17 mouse cellular contexts compared by ENCODE assay signal in the genomic region with DNA sequence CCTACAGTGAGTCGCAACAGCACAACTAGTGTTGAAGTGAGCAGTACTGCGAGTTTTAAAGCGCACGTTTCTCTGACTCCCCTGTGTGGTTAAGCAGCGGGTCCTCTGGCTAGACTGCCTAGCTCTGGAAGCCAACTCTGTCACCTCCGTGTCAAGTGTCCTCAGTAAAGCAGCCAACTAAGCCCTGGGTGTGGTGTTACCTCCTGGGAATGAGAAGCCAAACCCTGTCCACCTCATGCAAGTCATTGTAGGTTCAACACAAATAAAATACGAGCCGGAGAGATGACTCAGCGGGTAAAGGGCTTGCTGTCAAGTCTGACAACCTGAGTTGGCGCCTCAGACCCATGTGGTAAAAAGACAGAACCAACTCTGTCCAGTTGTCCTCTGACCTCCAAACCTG. TPM values are rescaled to one million over a fixed set of nuclear protein-coding genes. Genes with fewer than 3 reads are reported as not detected.
DNase-seq lines count a peak whose midpoint lies in the region; TF ChIP-seq lines count a peak whose summit lies in the region.
"Had no signal": no experiment of that assay in that cellular context is flagged by ENCODE, and none has a peak within 500 bp of the region (broad histone marks: within the 10 kb centered on the region; RNA-seq: fewer than 3 reads in every experiment).

No protein-coding gene starts in this region.

- TF ChIP-seq CTCF in gastrocnemius, adult 2 months (IDR thresholded peaks at IDR 0.05) = no peak

- no peak overlapping the region for H3K4me3 ChIP-seq in gastrocnemius, adult 2 months
- H3K4me3 ChIP-seq: embryonic facial prominence, embryonic 10.5 days; forebrain, embryonic 13.5 days; liver, embryonic 12.5 days; lung, embryonic 15.5 days; myocyte had no signal

- peak; percentile 56 for DNase-seq in gastrocnemius, adult 2 months
- no peak for DNase-seq in gastrocnemius, postnatal 14 days
- DNase-seq in urinary bladder, postnatal 14 days (ENCODE audit: low spot score) = peak; percentile 23
- DNase-seq in urinary bladder, postnatal 4 days (ENCODE audit: low spot score in 2 of 2) = no peak
- DNase-seq in heart, postnatal 10 days = peak; percentile 28 to 29
- DNase-seq in kidney, postnatal 10 days = no peak
- no peak for DNase-seq in cerebellum, adult 11-12 months
- DNase-seq: cerebellum, postnatal 14 days; kidney, adult 8-10 months; kidney, postnatal 4 days; midbrain, embryonic 14.5 days had no signal

- peak overlapping the region; percentile 53; the same call in 1 of the 2 replicates for H3K27ac ChIP-seq in gastrocnemius, adult 2 months
- H3K27ac ChIP-seq: embryonic facial prominence, embryonic 10.5 days; forebrain, embryonic 13.5 days; hindbrain, postnatal 0 days; liver, embryonic 12.5 days; lung, embryonic 15.5 days had no signal

- intact Hi-C loops in gastrocnemius, adult 2 months (cut with DNase I) = no loop called here
- intact Hi-C loops in gastrocnemius, postnatal 14 days (cut with DNase I; ENCODE audit: low total_unique reads) = no loop called here
- intact Hi-C loops in heart, postnatal 10 days (cut with DNase I) = no loop called here

RNA-seq across cellular contexts. Expression of a gene that starts 13.6 kb away (rescaled TPM):
- 1 to 10 TPM; 1.2 to 2.1 TPM for total RNA-seq in gastrocnemius, adult 2 months (2021)
- 1 to 10 TPM; 1.3 to 2.1 TPM for total RNA-seq in gastrocnemius, postnatal 14 days (2021)
- total RNA-seq in heart, postnatal 10 days (2021) = 10 to 100 TPM; 12.4 to 13.6 TPM

RNA-seq across cellular contexts. Expression of a gene that starts 56.8 kb away (rescaled TPM):
- total RNA-seq in gastrocnemius, adult 2 months (2021) = under 1 TPM; 0.36 to 0.99 TPM
- total RNA-seq in gastrocnemius, postnatal 14 days (2021) = 1 to 10 TPM; 2.5 to 3.6 TPM
- total RNA-seq in heart, postnatal 10 days (2021) = 10 to 100 TPM; 11.4 to 12.3 TPM

Comparison
In these comparisons a context has a peak if more than half of its experiments do, and no peak if none do; other contexts are left out.
1. DNase-seq: peak in gastrocnemius, adult 2 months (single experiment), urinary bladder, postnatal 14 days (single experiment) and heart, postnatal 10 days (2 of 2); none in gastrocnemius, postnatal 14 days (single experiment), urinary bladder, postnatal 4 days (0 of 2), kidney, postnatal 10 days (single experiment) and cerebellum, adult 11-12 months (single experiment).
2. RNA of a gene that starts 13.6 kb away (total RNA-seq): 12.4 to 13.6 TPM in heart, postnatal 10 days; 1.3 to 2.1 TPM in gastrocnemius, postnatal 14 days and 1.2 to 2.1 TPM in gastrocnemius, adult 2 months; every median in the first group is over 4 times any median in the second.